Mouse (Mus musculus) gastrocnemius, adult 2 months (tissue): Measurements from ENCODE around the gene Ripply3. TPM values are rescaled to one million over a fixed set of nuclear protein-coding genes. Genes with fewer than 3 reads are reported as not detected.

Source experiments
- DNase-seq: peaks from one replicate; pipeline ENCODE4 v3.0.0; 2022
- H3K27ac ChIP-seq: fragments of 200-600 bp; 2 replicates; pipeline ENCODE4 v1.8.1; 2022; ENCODE audit warnings: mild to moderate bottlenecking
- H3K4me3 ChIP-seq: fragments of 200-600 bp; 2 replicates; pipeline ENCODE4 v1.8.1; 2022; ENCODE audit warnings: mild to moderate bottlenecking, moderate library complexity
- CTCF ChIP-seq: fragments of 200-600 bp; IDR thresholded peaks from 2 replicates; pipeline ENCODE4 v1.8.1; 2022; ENCODE audit warnings: antibody characterized with exemption, mild to moderate bottlenecking, moderate library complexity
- intact Hi-C: fragments of 180-260 bp; cut with DNase I; formaldehyde crosslinking; loops from one replicate; pipeline ENCODE4 v1.15.1; 2025
- long read RNA-seq, 2 experiments: library from polyadenylated mRNA; stranded (forward); transcript quantifications; one replicate each; pipeline ENCODE4 v2.0.0; 2021
- total RNA-seq, 2 experiments: library from RNA; stranded (reverse); gene quantifications; 2 replicates each; pipeline ENCODE4 v1.2.3; 2021

Ripply3 gene
- total RNA-seq: 1 to 10 TPM in 1 of 2 experiments, under 1 TPM in 1; 0.59 to 1.0 TPM
- long read RNA-seq, experiment 1: 0 reads
- long read RNA-seq, experiment 2, partial matches to known transcripts: 0 of 2 reads
- long read RNA-seq, experiment 2, other reads (novel, unspliced or antisense): 0 of 2 reads

DNA sequence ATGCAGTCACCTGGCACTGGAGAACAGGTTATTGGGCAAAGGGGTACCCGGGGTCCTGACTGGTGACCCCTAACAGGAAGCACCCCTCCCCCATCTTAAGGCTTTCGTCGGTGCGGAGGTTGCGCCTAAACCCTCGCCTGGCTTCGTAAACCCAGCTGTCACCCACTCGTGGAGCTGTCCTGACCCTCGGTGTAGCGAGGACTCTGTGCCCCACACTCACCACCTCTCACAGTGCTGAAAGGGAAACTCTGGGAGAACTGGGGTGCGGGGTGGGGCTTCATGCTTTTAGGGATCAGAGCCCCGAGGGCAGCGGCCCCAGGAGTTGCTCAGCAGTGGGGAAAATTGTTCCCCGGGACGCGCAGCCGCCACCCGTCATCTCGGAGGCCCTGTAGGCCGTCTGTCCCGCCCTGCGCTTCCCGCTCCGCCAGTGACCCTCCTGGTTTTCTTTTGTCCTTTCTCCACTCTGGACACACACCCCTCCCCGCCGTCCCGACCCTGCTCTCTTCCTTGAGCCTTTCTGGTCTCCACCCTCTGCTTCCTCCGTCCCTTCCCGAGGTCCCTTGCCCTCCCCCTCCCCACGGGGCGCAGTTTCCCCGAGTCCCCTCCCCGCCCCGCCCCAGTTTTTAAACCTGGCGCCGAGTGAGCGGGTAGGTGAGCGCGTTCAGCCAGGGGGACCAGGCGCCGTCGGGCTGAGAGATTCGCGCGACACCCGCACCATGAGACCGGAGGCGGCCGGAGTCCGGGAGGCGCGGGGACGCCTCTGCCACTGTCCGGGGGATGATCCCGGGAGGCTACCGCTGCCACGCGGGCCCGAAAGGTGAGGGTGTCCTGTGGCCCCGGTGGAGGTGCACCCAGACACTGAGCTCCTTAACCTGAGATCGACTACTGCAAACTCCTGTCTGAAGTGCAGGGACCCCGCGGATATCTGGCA lies at the start of gene Ripply3:
Gene Ripply3 (plus strand): TSS at position 640 of the 931 bp plus-strand sequence.
- peak; percentile 65 for DNase-seq
- peak within 1 kb of the TSS; percentile 78 for H3K27ac ChIP-seq
- peak within 1 kb of the TSS; percentile 86 for H3K4me3 ChIP-seq
- intact Hi-C loops: no loop called here
- TF ChIP-seq CTCF: no peak

DNA sequence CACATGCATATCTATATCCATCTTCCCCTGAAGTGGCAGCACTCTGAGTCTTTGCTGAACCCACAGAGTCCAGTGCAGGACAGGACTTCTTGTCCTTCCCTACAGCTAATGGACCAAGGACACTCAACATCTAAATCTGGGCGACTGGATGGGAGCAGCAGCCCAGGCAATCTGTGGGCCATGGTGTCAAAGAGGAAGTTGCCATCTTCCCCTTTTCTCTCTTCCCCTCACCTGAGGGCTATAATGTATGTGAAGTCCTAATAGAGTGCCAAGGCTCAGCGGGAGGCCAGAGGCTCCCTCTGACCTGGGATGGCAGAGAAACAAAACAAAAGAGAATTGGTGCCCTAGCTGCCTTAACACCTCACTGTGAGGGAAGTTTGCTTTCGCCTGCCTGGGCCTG lies 44.2 kb upstream of the Ripply3 start:
- no peak for TF ChIP-seq CTCF
- H3K27ac ChIP-seq: no peak overlapping the region
- DNase-seq: no peak
- H3K4me3 ChIP-seq: no peak overlapping the region
- intact Hi-C loops: no loop called here

DNA sequence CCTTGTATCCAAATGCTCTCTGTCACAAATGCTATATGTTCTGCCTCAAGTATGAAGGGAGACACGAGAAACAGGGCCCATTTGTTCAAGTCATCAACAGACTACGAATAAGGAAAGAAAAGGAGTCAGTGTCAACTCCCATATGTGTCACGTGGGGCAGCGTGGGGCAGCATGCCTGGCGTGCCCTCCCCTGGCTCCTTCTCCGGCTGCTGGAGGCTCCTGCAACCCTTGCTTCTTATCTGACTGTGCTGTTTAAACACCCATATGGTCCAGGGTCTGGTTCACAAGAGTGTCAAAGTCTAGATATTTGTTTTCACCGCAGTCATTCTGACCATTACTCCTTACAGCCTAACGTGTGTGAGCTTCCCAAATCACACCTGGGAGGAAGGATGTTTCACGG lies 40.4 kb upstream of the Ripply3 start:
- no peak for DNase-seq
- H3K27ac ChIP-seq: no peak overlapping the region
- intact Hi-C loops: no loop called here
- no peak overlapping the region for H3K4me3 ChIP-seq
- no peak for TF ChIP-seq CTCF

DNA sequence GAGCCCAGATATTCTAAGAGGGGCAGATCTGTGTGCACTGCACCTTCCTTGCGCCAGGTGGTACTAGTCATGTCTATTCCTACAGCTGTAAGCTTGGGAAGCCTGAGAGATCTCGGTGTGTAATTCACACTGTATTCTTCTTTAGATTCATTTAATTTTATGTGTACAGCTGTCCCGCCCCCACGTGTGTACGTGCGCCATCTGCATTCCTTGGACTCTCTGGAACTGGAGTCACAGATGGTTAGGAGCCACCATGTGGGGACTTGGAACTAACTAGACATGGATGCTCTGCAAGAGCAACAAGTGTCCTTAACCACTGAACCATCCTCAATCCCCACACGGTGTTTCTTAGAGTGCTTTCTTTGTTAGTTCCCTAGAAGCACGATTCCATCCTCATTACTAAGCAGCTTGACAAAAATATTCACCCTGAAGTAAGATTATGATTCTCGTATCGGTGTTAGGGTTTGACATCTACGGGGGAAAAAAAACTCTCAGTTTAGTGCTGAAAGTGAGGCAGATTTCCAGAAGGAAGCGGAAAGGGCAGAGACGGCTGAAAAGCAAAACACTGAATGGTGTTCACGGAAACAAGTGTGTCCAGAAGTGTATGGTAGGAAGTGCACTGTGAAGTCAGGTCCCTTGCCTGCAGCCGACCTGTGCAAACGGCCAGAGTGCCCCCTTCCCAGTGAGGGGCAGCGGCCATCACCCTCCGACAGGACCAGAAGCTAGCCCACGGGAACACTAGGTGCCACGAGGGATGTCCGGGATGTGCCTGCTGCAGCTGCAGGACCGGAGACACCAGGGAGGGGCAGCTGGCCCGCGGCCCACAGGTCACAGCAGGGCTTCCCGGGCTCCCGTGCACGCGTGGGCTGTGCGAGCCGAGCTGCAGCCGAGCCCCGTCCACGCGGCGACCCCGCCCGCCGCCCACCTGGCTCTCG lies 38.8 kb upstream of the Ripply3 start:
- Histone ChIP-seq H3K4me3 (peak overlapping the region; percentile 93), H3K27ac (peak overlapping the region; percentile 80)
- peak; percentile 56 for DNase-seq
- intact Hi-C loops: loop anchor here (1.0 kb wide), 1 partner anchor 24 kb away; the partner anchor contains the start of gene Hlcs
- TF ChIP-seq CTCF: peak; percentile 32; the same call in 1 of the 2 replicates

DNA sequence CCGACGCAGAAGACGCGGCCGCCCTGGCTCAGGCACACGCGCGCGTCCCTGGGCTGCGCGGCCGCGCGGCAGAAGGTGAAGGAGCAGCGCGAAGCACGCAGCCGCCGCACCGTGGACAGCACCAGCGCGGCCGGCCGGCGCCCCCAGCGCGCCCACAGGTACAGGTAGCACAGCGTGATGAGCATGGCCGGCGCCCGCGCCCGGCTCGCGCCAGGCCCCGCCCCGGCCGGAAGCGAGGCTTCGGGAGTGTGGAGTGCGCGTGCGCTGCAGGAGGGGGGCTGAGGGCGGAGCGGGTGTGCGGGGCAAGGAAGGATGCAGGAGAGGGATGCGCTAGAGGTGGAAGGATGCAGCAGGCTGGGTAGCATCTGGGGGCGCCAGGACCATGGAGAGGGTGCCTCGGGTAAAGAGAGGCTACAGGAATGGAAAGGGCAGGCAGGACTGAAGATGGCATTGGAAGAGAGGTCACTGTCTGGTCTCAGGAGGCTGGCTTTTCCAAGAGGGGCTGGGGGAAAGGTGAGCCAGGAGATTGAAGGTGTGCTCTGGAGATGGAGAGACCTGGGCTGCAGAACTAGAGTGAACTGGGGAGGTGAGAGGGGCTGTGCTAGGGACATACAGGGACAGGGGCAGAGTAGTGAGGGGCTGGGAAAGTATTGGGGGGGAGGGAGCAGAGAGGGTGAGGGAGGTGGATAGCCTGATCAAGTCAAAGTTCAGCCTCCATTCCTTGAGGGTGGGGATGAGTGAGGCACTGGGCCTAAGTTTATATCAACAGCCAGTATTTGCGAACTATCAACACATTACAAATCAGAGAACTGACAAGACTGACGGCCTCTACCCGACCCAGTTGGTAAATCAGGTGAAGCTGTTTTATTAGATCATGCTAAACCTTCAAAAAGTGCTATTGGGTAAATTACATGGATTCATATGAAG lies 37.9 kb upstream of the Ripply3 start:
- DNase-seq: peak; percentile 90
- peak overlapping the region; percentile 93 for H3K4me3 ChIP-seq
- TF ChIP-seq CTCF: no peak
- H3K27ac ChIP-seq: peak overlapping the region; percentile 80
- intact Hi-C loops: no loop called here

DNA sequence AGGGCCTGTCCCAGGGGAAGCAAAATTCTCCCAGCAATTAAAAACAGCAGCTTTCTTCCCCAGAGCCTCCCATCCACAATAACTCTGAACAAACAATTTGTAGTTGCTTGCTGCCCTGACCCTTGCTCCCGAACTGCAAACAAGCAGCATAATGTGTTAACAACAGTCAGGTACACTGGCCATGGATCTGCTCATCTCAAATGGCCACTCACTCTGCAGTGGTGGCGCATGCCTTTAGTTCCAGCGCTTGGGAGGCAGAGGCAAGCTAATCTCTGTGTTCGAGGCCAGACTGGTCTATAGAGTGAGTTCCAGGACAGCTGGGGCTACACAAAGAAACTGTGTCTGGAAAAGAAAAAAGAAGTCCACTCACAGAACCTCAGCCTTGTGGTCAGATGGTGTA lies 37.1 kb upstream of the Ripply3 start:
- H3K27ac ChIP-seq: no peak overlapping the region
- intact Hi-C loops: no loop called here
- TF ChIP-seq CTCF: no peak
- no peak for DNase-seq
- no peak overlapping the region for H3K4me3 ChIP-seq

DNA sequence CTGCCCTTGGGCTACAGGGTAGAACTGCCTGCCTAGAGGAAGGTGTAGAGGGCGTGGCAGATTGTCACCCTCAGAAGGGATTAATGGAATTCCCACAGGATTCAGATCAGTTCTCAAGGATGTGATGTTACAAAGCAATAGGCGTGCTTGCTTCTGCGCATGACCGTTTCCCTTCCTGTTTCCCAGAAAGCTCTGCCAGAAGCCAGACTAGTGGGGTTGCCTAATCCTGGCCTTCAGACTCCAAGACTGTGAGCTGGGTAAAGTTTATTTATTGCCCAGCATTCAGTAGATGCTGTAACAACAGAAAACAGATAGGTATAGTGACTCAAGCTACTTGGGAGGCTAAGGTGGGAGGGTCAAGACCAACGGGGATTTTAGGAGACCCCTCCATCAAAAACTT lies 30.1 kb upstream of the Ripply3 start:
- DNase-seq: no peak
- H3K27ac ChIP-seq: no peak overlapping the region
- intact Hi-C loops: no loop called here
- H3K4me3 ChIP-seq: no peak overlapping the region
- no peak for TF ChIP-seq CTCF

DNA sequence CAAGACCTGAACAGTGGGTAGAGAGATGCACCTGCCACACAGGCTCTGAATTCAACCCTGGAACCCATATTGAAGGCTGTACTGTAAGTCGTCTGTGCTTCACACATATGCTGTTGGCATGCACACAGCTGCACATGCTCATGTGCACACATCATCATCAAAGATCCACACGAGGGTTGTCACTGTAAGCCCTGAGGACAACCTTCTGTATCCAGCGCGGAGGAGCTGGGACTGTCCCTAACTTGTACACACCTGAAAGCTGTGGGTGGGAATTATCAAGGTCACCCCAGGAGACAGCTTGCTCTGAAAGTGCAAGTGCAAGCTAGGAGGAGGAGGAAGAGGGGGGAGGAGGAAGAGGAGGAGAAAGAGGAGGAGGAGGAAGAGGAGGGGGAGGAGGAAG lies 29.0 kb upstream of the Ripply3 start:
- no peak for DNase-seq
- Histone ChIP-seq H3K27ac (no peak overlapping the region), H3K4me3 (no peak overlapping the region)
- no peak for TF ChIP-seq CTCF
- intact Hi-C loops: no loop called here

DNA sequence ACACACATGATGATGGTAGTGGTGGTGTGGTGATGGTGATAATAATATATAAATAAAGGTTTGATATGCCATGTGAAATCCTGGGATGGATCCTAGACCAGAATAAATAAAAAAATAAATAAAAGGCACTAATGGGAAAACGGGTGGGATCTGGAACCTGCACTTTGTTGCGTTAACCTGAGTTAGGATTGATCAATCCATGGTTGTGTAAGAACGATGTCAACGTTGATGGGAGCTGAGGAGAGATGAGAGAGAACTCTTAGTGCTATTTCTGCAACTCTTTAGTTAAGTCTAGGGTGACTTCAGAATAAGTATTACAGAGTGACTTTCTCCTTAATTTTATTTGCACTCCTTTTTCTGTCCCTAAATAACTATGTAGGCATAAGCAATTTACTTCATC lies 27.0 kb upstream of the Ripply3 start:
- Histone ChIP-seq H3K27ac (peak overlapping the region; percentile 92; the same call in 1 of the 2 replicates), H3K4me3 (no peak overlapping the region)
- TF ChIP-seq CTCF: no peak
- no peak for DNase-seq
- intact Hi-C loops: loop anchor here (2.0 kb wide), 1 partner anchor 34 kb away; no protein-coding TSS in a partner anchor

DNA sequence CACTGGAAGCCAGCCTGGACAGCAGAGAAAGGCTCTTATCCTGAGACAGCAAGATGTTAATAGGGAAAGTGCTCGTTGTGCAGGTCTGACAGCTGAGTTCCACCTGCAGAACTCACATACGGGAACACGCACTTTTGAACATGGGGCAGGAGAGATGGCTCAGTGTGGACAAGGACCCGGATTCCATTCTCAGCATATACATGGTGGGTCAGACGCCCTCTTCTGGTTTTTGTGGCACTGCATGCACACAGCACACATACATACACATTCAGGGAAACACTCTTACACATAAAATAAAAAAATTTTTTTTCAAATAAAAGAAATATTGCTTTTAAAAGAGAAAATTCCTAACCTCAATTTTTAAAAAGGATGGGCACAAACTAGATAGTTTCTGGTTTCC lies 26.5 kb upstream of the Ripply3 start:
- Histone ChIP-seq H3K4me3 (peak overlapping the region; percentile 71), H3K27ac (peak overlapping the region; percentile 92)
- intact Hi-C loops: loop anchor here (2.0 kb wide), 1 partner anchor 33 kb away; no protein-coding TSS in a partner anchor
- TF ChIP-seq CTCF: peak; percentile 19; the same call in 1 of the 2 replicates
- DNase-seq: no peak
